Mouse (Mus musculus): ENCODE measurements around the gene Bsn.
"Not testable (repeated sequence)": the region's sequence is repeated elsewhere in the genome, so short reads cannot be mapped to it uniquely, and the experiment has no call there.

The Bsn gene

DNA sequence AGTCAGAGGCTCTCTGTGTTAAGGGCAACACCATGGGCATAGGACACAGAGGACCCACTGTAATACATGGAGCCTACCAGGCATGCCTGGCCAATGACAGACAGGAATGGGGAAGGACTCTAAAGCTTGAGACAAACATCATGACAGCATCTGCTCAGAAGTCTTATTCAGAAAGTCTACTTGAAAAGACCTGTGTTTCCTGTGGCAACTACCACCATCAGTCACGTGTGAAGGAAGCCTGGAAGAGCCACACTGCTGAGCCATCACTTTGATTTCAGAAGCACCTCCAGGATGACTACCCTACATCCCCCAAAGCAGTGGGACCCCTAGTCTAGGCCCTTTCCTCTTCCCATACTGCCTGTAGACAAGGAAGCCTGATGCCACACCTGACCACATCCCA is 39.7 kb downstream of the Bsn start:
- DNase-seq (ENCODE audit: low read depth, low spot score) = no peak

DNA sequence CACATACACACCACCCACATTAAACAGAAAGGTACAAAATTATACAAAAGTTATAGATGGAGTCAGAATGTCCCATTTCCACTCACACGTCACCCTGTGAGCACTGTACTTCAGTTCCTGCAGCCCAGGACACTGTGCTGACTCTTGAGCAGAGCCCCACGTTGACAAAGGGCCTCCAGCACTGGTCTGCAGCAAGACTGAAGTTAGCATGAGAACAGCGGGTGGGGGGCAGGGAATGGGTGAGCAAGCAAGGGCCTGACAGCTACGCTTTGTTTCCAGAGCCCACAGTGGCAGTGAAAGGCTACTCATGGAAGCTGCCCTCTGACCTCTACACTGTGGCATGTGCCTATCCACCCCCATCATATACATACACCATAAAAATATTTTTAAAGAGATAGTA is 40.4 kb downstream of the Bsn start:
- no peak for DNase-seq (ENCODE audit: low read depth, low spot score)

GRCm38 (mm10) chr9:108147606-108148005 is 42.6 kb downstream of the Bsn start:
- DNase-seq (ENCODE audit: low read depth, low spot score) = no peak

- no peak for DNase-seq (ENCODE audit: low read depth, low spot score)
These were observed 43.7 kb downstream of the Bsn start for GRCm38 (mm10) chr9:108146451-108146850.

DNA sequence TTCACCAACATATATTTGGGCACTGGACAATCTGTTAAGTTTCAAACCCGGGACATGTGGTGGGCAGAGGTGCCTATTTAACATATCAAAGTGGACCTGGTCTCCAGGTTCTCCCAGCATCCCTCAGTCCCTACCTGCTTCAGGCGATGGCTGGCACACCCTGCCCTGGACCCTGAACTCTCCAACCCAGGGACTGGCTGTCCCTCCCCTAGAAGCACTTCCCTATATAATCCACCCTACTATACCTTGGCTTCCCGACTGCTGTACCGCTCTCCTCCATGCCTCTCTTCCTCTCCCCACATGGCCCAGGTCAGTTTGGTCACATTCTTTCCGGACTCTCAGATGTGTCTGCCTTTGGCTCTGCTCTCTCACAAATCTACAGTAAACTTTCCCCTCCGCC is 44.4 kb downstream of the Bsn start:
- no peak for DNase-seq (ENCODE audit: low read depth, low spot score)

DNA sequence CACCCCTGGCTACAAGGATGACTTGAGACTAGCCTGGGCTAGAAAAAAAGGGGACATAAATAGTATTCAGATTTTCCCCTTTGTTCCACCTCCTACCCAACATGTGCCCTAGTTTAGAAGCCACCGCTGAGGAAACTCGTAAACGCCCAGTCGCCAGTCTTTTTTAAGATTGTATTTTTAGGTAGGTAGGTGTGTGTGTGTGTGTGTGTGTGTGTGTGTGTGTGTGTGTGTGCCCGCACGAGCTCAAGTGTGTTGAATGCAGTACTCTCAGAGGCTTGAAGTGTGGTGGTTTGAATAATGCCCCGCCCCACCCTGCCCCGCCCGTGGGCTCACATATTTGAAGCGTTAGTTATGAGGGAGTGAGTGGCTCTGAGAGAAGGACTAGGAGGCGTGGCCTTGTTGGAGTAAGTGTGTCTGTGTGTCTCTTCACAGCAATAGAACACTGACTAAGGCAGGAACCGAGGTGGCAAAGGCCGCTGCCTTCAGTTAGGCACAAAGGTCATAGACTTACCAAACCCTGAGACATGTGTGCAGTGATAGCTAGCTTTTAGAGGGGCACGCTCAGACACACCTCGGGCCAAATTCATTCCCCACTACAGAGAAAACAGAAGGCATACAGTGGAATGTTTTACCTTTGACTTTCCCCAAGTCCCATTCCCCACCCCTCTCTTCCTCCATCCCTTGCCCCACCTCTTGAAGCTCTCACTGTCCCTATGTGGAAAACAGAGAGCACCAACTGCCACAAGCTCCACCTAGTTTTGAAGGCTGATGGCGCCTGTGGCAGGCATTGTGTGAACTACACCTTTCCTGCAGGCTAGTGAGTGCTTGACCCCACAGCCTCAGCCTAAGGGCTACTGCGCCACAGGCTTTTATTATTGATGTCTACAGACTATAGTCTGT is 45.6 kb downstream of the Bsn start:
- DNase-seq (ENCODE audit: low read depth, low spot score) = no peak

- no peak for DNase-seq (ENCODE audit: low read depth, low spot score)
These were observed 46.7 kb downstream of the Bsn start for GRCm38 (mm10) chr9:108143470-108143869.

- DNase-seq (ENCODE audit: low read depth, low spot score) = no peak
These were observed 48.8 kb downstream of the Bsn start for GRCm38 (mm10) chr9:108141387-108141786.

DNA sequence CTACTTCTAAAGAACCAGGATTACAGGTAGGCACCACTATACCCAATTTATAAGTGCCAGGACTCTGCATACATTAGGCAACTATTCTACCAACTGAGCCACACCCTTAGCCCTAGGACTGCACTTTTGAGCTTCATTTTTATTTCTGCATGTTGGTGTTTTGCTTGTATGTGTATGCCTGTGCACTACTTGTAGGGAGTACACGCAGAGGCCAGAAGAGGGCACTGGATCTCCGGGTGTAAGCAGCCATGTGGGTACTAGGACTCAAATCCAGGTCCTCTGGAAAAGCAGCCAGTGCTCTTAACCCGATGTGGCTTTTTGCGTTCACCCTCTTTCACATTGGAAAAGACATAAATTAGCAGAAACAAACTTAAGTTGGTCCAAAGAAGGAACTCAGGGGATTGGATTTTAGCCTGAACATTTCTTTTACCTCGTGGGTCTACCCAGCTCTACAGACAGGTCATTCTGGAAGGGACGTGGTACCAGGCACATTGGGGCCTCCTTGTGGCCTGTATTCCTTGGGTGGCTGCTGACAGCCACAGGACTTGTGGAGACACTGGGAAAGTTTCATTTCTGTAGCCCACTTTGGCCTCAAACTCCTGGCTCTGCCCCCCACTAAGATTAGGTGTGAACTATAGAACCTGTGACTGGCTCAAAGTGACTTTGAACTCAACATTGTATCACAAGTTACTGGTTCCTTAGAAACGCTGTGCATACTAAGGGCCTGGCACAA is 50.1 kb downstream of the Bsn start:
- no peak for DNase-seq (ENCODE audit: low read depth, low spot score)

- DNase-seq (ENCODE audit: low read depth, low spot score) = no peak
These were observed 50.8 kb downstream of the Bsn start for GRCm38 (mm10) chr9:108139169-108139962.

DNA sequence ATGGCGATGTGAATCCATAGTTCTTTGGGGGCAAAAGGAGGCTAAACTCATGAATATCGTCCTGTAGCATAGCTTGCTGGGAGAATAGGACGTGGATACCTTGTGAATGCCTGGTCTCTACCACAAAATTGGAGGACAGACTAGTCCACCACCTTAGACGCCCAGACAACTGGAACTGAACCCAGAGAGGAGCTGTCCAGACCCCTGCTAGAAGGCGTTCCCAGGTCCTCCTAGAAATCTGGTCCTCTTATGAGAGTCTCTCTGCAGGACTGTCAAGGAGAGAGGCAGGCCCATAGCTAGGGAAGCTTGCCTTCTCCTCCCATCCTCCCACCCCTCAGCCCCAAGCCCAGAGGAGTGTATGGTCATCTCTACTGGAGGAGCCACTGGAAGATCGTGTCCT is 52.1 kb downstream of the Bsn start:
- no peak for DNase-seq (ENCODE audit: low read depth, low spot score)

GRCm38 (mm10) chr9:108137523-108137922 is 52.7 kb downstream of the Bsn start:
- no peak for DNase-seq (ENCODE audit: low read depth, low spot score)

DNA sequence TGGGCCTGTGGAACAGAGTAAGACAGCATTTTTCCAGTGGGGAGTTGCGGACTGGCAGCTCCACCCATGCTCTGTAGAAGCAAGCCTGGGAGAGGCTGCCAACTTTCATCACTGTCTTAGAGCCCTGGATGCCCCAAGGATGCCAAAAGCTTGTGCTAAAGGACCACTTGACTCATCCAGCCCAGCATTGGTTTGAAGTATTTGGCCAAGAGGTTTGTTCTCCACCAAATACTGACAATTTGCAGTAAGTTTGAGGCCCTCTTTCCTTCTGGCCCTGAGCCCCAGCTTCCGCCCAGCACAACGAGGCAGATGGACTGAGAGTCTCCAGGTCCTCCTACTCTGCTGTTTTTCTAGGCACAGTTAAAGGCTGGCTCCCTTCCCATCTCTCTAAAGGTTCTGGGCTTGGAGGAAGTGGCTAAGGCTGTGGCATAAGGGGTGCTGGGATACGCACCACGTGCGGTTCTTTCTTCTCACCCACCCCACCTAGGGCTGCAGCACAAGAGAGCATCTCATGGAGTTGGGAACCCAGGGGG is 53.2 kb downstream of the Bsn start:
- DNase-seq (ENCODE audit: low read depth, low spot score) = no peak

- DNase-seq (ENCODE audit: low read depth, low spot score) = no peak
These were observed 54.0 kb downstream of the Bsn start for GRCm38 (mm10) chr9:108136225-108136624.

- not testable (repeated sequence) for DNase-seq (ENCODE audit: low read depth, low spot score)
These were observed 54.5 kb downstream of the Bsn start for GRCm38 (mm10) chr9:108135679-108136078.

DNA sequence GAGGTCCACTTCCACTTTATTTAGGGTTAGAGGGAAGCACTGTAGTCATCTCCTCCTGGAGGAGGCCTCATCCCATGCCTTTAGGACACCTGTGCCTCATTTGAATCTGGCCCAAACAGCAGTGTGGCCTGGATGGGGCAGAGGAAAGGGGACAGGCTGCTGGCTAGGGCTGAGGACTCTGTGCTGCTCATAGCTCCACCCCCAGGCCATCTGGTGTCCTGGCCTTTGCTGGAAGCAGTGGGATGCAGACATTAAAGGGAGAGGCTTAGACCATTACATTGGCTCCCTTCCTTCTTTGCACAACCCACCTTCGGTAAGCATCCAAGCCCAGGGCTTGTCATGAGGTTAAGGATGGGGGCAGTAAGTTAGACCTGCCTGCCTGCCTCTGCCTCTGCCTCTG is 56.7 kb downstream of the Bsn start:
- DNase-seq (ENCODE audit: low read depth, low spot score) = no peak

DNA sequence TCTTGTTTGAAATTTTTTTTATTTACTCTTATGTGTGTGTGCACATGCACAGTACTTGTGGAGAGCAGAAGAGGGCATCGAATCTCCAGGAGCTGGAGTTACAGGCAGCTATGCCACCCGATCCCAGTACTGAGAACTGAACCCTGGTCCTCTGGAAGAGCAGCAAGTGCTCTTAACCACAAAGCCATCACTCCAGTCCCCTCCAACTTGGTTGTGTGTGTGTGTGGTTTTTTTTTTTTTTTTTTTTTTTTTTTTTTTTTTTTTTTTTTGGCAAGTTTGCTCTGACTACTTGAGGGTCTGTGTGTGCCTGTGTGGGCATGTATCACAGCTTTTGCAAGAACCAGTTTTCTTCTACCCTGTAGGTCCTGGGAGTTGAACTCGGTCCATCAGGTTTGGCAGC is 57.8 kb downstream of the Bsn start:
- DNase-seq (ENCODE audit: low read depth, low spot score) = no peak

DNA sequence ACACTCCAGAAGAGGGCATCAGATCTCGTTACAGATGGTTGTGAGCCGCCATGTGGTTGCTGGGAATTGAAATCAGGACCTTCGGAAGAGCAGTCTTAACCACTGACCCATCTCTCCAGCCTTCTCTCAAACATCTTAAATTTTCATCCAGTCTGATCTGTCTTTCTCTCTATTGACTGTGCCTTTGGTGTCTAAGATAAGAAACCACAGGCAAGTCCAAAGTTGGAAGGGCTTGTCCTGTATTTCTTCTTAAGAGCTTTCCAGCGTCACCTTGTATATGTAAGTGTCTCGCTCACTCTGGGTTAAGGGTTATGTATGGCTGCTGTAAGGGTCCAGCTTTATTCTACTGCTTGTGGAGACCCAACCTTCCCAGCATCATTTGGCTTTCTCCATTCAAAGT is 58.7 kb downstream of the Bsn start:
- DNase-seq (ENCODE audit: low read depth, low spot score) = no peak

DNA sequence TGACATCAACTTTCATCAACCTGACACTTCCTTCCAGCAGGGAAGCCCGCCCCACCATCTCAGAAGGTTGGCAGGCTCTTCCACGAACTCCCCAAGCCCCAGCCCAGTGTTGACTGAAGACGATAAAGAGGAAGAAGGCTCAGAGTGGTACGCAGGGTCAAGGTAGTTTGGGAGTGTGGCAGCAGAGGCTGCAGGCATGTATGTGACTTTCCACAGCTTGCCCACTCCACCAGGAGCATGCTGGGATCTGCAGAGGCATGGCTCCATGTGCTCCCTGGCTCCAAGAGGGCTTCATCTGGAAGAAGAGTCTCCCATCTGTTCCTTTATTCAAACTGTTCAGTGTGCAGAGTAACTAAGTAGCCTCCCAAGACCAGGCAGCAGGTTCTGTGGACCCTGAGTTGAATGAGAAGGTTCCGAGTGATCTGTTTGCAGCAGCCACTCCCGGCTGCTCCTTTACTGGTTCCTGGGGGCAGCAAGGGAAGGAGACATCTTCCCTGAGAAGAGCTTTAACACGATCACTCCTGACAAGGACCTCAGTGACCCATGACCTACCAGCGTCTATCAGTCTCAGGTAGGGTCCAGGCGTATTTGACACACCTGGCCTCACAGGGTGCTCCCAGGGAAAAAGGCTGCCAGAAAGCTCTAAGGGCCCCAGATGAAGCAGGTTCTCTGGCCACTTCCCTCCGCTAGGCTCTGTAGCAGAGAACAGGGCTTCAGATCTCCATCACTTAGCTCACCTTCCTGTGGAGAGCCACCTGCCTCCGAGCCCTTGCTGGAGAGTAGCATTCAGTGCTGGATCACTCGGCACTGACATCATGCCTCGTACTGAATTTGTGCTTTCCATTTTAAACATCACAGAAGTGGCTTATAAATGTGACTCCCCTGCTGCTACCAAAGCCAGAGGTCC is 60.9 kb downstream of the Bsn start:
- no peak for DNase-seq (ENCODE audit: low read depth, low spot score)

- no peak for DNase-seq (ENCODE audit: low read depth, low spot score)
These were observed 61.9 kb downstream of the Bsn start for GRCm38 (mm10) chr9:108128248-108128647.

All from WW6 (cell line).